Mouse (Mus musculus): ENCODE measurements around the gene Dgkd. TPM values are rescaled to one million over a fixed set of nuclear protein-coding genes. Genes with fewer than 3 reads are reported as not detected.

Gene Dgkd
- polyA plus RNA-seq, 1 experiment from 2014 or later = 41.8 TPM

DNA sequence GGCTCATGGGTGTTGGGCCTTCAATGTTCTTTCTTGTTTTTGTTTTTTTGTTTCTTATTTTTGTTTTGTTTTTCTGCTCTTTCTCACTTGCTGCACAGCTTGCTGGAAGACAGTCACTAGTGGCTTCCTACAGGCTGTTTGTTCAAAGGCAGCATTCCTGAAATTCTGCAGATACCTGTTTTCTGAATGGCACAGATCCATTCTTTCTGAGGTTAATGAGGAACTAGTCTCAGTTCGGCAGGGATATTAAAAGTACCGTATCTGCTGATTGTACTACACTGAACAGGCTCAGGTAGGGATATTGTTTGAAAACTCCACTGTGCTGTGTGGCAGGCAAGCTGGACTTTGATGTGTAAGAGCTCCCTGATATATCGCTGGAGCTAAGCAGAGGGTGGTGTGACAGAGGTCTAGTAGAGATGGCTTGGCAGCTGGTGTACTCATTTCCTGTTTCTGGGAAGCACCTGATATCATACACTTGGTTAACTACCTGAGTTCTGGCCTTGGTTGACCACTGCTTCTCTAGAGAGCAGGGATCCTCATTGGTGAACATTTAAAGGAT lies 67.0 kb downstream of the Dgkd start:
- WGBS = 92% methylated on average over 3 of the region's 3 CpGs
- Histone ChIP-seq H3K4me2 (no peak overlapping the region), H3K9me3 (no peaks in the 10 kb centered on the region), H3K27me3 (no peaks in the 10 kb centered on the region), H3K36me3 (peaks cover 68% of the 10 kb centered on the region), H3K27ac (replicated peaks) (no peak overlapping the region), H3K4me3 (no peak overlapping the region), H3K9ac (no peak overlapping the region), H3K4me1 (replicated peaks) (no peaks in the 10 kb centered on the region)
- ATAC-seq (ENCODE audit: low read depth) = no peak

DNA sequence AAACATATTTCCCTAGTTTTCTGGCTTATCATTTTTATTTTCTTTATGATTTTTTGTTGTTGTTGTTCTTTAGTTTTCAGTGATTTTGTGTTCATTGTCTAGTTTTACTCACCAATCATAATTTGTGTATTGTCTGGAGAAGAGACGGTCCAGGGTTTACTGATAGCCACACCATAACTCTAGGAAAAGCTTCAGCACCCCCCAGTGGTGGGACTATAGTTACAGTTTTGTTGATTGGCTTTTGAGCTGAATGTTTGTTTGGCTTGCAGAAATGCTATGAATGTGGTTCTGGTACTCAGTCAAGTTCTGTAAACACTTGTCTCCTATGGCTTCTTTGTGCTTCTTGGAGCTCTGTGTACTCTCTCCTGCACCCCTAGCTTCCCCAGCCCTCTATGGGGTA lies 69.6 kb downstream of the Dgkd start:
- Histone ChIP-seq H3K4me1 (replicated peaks) (no peaks in the 10 kb centered on the region), H3K9me3 (no peaks in the 10 kb centered on the region), H3K27me3 (no peaks in the 10 kb centered on the region), H3K4me3 (no peak overlapping the region), H3K9ac (no peak overlapping the region), H3K4me2 (no peak overlapping the region), H3K36me3 (peaks cover 70% of the 10 kb centered on the region), H3K27ac (replicated peaks) (no peak overlapping the region)
- no peak for ATAC-seq (ENCODE audit: low read depth)
- 39% methylated on average over 1 of the region's 1 CpGs for WGBS

GRCm38 (mm10) chr1:87924888-87925287 lies 71.8 kb downstream of the Dgkd start:
- Histone ChIP-seq H3K4me2 (no peak overlapping the region), H3K4me3 (no peak overlapping the region), H3K9me3 (no peaks in the 10 kb centered on the region), H3K36me3 (peaks cover 60% of the 10 kb centered on the region), H3K4me1 (replicated peaks) (no peaks in the 10 kb centered on the region), H3K9ac (no peak overlapping the region), H3K27ac (replicated peaks) (no peak overlapping the region), H3K27me3 (no peaks in the 10 kb centered on the region)
- 93% methylated on average over 4 of the region's 4 CpGs for whole genome bisulfite sequencing
- ATAC-seq (ENCODE audit: low read depth) = no peak

DNA sequence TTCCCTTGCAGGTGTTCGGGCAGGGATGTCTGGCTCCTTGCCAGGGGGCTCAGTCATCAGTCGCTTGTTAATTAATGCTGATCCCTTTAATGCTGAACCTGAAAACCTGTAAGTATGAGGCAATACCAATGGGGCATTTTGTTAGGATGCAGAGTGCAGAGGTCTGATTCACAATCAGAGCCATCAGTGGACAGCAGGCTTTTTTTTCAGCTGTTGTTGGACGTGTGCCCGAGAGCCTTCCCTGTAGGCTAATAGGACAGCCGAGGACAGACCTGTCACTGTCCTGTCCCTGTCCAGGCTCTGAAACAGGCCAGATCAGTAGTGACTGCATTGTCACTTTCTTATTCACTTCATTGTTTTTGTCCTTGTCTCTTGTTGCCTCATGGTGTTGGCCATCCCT lies 76.6 kb downstream of the Dgkd start:
- no peak for ATAC-seq (ENCODE audit: low read depth)
- H3K36me3 ChIP-seq = peaks cover 68% of the 10 kb centered on the region
- peak overlapping the region; percentile 20; the same call in 1 of the 2 replicates for H3K27ac ChIP-seq (replicated peaks)

GRCm38 (mm10) chr1:87933051-87933450 lies 80.0 kb downstream of the Dgkd start:
- H3K27ac ChIP-seq (replicated peaks) = no peak overlapping the region
- ATAC-seq (ENCODE audit: low read depth) = no peak
- H3K9me3 ChIP-seq = no peaks in the 10 kb centered on the region
- H3K36me3 ChIP-seq = peaks cover 60% of the 10 kb centered on the region
- WGBS = 72% methylated on average over 5 of the region's 5 CpGs
- no peak overlapping the region for H3K4me2 ChIP-seq
- H3K4me1 ChIP-seq (replicated peaks) = no peaks in the 10 kb centered on the region
- H3K9ac ChIP-seq = no peak overlapping the region
- H3K27me3 ChIP-seq = no peaks in the 10 kb centered on the region
- no peak overlapping the region for H3K4me3 ChIP-seq

More for the DNA sequence above, 76.6 kb downstream of the Dgkd start:
- Histone ChIP-seq H3K4me1 (replicated peaks) (no peaks in the 10 kb centered on the region), H3K4me3 (no peak overlapping the region), H3K9me3 (no peaks in the 10 kb centered on the region), H3K4me2 (no peak overlapping the region), H3K9ac (no peak overlapping the region), H3K27me3 (no peaks in the 10 kb centered on the region)
- 69% methylated on average over 5 of the region's 5 CpGs for WGBS

- Histone ChIP-seq H3K27me3 (no peaks in the 10 kb centered on the region), H3K9me3 (no peaks in the 10 kb centered on the region), H3K27ac (replicated peaks) (no peak overlapping the region), H3K9ac (no peak overlapping the region), H3K4me3 (no peak overlapping the region), H3K4me1 (replicated peaks) (no peaks in the 10 kb centered on the region), H3K4me2 (no peak overlapping the region), H3K36me3 (peaks cover 71% of the 10 kb centered on the region)
- ATAC-seq (ENCODE audit: low read depth) = no peak
- WGBS = 91% methylated on average over 9 of the region's 9 CpGs
These were observed 82.0 kb downstream of the Dgkd start for GRCm38 (mm10) chr1:87935095-87935494.

GRCm38 (mm10) chr1:87935546-87935945 lies 82.5 kb downstream of the Dgkd start:
- WGBS = 81% methylated on average over 2 of the region's 2 CpGs
- ATAC-seq (ENCODE audit: low read depth) = no peak
- Histone ChIP-seq H3K27me3 (no peaks in the 10 kb centered on the region), H3K36me3 (peaks cover 75% of the 10 kb centered on the region), H3K4me1 (replicated peaks) (no peaks in the 10 kb centered on the region), H3K9ac (no peak overlapping the region), H3K4me3 (no peak overlapping the region), H3K27ac (replicated peaks) (no peak overlapping the region), H3K9me3 (no peaks in the 10 kb centered on the region), H3K4me2 (no peak overlapping the region)

- Histone ChIP-seq H3K4me1 (replicated peaks) (no peaks in the 10 kb centered on the region), H3K36me3 (peaks cover 81% of the 10 kb centered on the region), H3K9me3 (no peaks in the 10 kb centered on the region), H3K27me3 (no peaks in the 10 kb centered on the region), H3K4me2 (no peak overlapping the region), H3K27ac (replicated peaks) (no peak overlapping the region), H3K4me3 (no peak overlapping the region), H3K9ac (no peak overlapping the region)
- no peak for ATAC-seq (ENCODE audit: low read depth)
- WGBS = 93% methylated on average over 7 of the region's 7 CpGs
These were observed 83.0 kb downstream of the Dgkd start for GRCm38 (mm10) chr1:87936075-87936474.

- Histone ChIP-seq H3K4me2 (no peak overlapping the region), H3K36me3 (peaks cover 83% of the 10 kb centered on the region), H3K27me3 (no peaks in the 10 kb centered on the region), H3K9me3 (no peaks in the 10 kb centered on the region), H3K4me3 (no peak overlapping the region), H3K27ac (replicated peaks) (no peak overlapping the region), H3K4me1 (replicated peaks) (no peaks in the 10 kb centered on the region), H3K9ac (no peak overlapping the region)
- WGBS = 48% methylated on average over 2 of the region's 2 CpGs
- ATAC-seq (ENCODE audit: low read depth) = no peak
These were observed 83.4 kb downstream of the Dgkd start for GRCm38 (mm10) chr1:87936516-87936915.

- peaks cover 98% of the 10 kb centered on the region for H3K36me3 ChIP-seq
- no peak for ATAC-seq (ENCODE audit: low read depth)
These were observed 88.7 kb downstream of the Dgkd start for GRCm38 (mm10) chr1:87941765-87942164.

DNA sequence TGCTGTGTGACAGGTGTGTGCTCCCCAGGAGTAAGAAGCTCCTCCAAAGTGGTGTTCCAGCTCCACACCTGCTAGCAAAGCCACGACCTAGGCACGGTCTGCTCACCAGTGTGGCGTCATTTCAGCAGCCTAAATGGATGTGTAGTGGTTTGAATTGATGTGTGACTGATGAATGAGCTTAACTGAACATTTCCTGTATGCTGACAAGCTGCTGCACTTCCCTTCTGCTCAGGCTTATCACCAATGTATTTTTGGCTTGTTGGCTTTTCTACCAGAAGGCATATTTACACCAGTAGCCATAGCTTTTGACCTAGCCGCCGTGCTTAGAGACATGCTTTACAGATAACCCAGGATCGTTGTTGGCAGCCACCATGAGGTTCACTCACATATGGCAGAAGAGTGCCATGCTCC lies 94.6 kb downstream of the Dgkd start:
- Histone ChIP-seq H3K9ac (no peak overlapping the region), H3K36me3 (peaks cover 98% of the 10 kb centered on the region), H3K4me1 (replicated peaks) (no peaks in the 10 kb centered on the region), H3K27me3 (no peaks in the 10 kb centered on the region), H3K27ac (replicated peaks) (no peak overlapping the region), H3K4me2 (no peak overlapping the region), H3K9me3 (no peaks in the 10 kb centered on the region), H3K4me3 (no peak overlapping the region)
- ATAC-seq (ENCODE audit: low read depth) = no peak
- 86% methylated on average over 6 of the region's 6 CpGs for WGBS

More at GRCm38 (mm10) chr1:87941765-87942164, 88.7 kb downstream of the Dgkd start:
- Histone ChIP-seq H3K4me2 (no peak overlapping the region), H3K4me3 (no peak overlapping the region), H3K9me3 (no peaks in the 10 kb centered on the region), H3K27ac (replicated peaks) (no peak overlapping the region), H3K4me1 (replicated peaks) (no peaks in the 10 kb centered on the region), H3K27me3 (no peaks in the 10 kb centered on the region), H3K9ac (no peak overlapping the region)
- 96% methylated on average over 1 of the region's 1 CpGs for WGBS

GRCm38 (mm10) chr1:87951641-87952040 lies 98.6 kb downstream of the Dgkd start:
- peaks cover 98% of the 10 kb centered on the region for H3K36me3 ChIP-seq
- no peak overlapping the region for H3K4me2 ChIP-seq
- no peaks in the 10 kb centered on the region for H3K27me3 ChIP-seq
- no peak for ATAC-seq (ENCODE audit: low read depth)
- WGBS = 88% methylated on average over 3 of the region's 3 CpGs
- H3K9ac ChIP-seq = no peak overlapping the region
- no peaks in the 10 kb centered on the region for H3K9me3 ChIP-seq
- H3K4me1 ChIP-seq (replicated peaks) = no peaks in the 10 kb centered on the region
- no peak overlapping the region for H3K27ac ChIP-seq (replicated peaks)
- no peak overlapping the region for H3K4me3 ChIP-seq

DNA sequence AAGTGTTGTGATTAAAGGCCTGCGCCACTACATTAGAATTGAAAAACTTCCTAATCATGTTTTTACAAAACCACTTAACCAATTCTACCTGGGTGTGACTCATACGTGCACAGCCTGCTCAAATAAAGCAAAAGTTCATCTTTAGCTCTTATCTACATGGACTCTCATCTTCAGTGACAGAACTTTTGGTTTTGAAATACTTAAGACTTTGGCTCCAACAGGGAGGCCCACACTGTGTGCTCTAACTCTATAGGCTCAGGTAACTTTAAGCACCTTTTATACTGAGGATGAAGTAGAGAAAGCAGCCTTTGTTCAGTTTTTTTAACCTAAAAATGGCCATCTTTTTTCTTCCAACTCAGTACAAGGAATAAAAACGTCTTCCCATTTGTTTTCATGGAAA lies 100.0 kb downstream of the Dgkd start:
- Histone ChIP-seq H3K9me3 (no peaks in the 10 kb centered on the region), H3K4me1 (replicated peaks) (no peaks in the 10 kb centered on the region), H3K36me3 (peaks cover 94% of the 10 kb centered on the region), H3K27me3 (no peaks in the 10 kb centered on the region), H3K27ac (replicated peaks) (no peak overlapping the region), H3K4me2 (no peak overlapping the region), H3K4me3 (no peak overlapping the region), H3K9ac (no peak overlapping the region)
- ATAC-seq (ENCODE audit: low read depth) = no peak
- 89% methylated on average over 3 of the region's 3 CpGs for WGBS

All from neural tube, embryonic 13.5 days (tissue).